Mouse (Mus musculus): ENCODE results near the gene Trappc10. TPM values are rescaled to one million over a fixed set of nuclear protein-coding genes. Genes with fewer than 3 reads are reported as not detected.
A peak's percentile ranks its signal among the peaks of the same experiment; 100 is the strongest.

Gene Trappc10
- polyA plus RNA-seq, 1 experiment, result 41.8 TPM

DNA sequence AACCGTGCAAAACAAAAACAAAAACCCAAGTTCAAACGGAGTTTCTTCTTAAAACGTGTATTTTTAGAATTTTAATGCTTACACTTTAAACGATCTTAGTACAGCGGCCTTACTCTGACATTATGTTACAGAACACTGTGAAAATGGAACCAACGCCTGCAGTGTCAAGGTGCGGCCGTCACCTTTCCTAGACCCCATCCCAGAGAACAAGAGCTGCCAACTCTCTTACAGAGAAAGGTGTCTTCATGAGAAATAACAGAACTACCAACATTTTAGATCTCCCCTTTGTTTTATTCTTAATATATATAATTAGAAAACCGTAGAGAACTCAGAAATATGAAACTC lies 59.1 kb downstream of the Trappc10 start:
- Histone ChIP-seq H3K4me1 (ENCODE audit: control insufficient read depth, insufficient read depth, insufficient read length) (peaks cover 2% of the 10 kb centered on the region; the same call in 1 of the 2 replicates), H3K36me3 (ENCODE audit: control insufficient read depth, insufficient read depth, low read length) (peaks cover 24% of the 10 kb centered on the region), H3K4me3 (ENCODE audit: extremely low read depth, insufficient read depth, insufficient read length) (peak overlapping the region; percentile 39; the same call in 1 of the 2 replicates), H3K27me3 (ENCODE audit: control insufficient read depth, insufficient read depth, low read length) (no peaks in the 10 kb centered on the region), H3K27ac (ENCODE audit: insufficient read depth, low read length) (peak overlapping the region; percentile 43)
- TF ChIP-seq CTCF (IDR thresholded peaks at IDR 0.05; ENCODE audit: extremely low read depth, insufficient read depth, insufficient read length, insufficient replicate concordance) (no peak), POLR2A (IDR thresholded peaks at IDR 0.05; ENCODE audit: low read depth, low read length) (no peak)
- DNase-seq (ENCODE audit: low read depth in 1 of 2, low spot score in 2 of 2), result no peak
- 4% methylated on average over 9 of the region's 9 CpGs for WGBS

DNA sequence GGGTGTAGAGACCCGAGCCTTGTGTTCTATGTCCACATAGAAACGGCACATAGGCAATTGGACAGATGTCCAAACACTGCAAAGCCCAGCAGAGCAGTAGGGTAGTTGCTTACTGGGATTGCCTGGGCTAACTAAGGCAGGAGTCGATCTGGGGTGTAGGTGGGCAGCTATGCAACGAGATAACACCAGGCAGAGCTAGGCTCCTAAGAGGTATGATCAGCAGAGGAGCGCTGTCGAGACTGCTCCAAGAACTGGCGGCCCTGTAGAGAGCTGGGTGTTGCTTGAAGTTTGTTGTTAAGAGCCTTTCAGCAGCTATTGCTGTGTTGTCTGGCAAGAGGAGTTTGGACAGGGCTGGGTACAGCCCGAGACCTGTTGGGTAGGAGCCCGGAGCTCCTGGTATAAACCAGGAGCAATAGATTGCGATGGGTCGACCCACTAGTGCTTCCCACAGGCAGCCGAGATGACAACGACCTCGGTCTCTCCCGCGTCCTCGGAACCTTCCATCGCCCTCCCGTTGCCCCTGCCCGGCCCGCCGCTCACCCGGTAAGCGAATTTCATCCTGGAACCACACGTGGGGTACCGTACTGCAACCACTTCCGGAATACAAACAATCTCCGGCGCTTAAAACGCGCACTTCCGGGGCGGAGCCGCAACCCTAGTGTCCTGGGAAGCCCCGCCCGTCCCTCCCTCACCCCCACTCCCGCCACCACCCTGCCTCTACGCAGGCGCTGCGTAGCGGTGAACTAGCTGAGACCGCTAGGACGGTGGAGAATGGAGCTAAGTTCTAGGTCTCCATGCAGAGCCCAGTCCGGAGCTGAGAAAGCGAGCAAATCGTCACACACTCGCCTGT lies 59.7 kb downstream of the Trappc10 start, which contains the start of gene Pwp2:
TSS of gene Pwp2 (minus strand) at position 619 of the 850 bp plus-strand sequence.
- peak; percentile 61 for TF ChIP-seq POLR2A (IDR thresholded peaks at IDR 0.05; ENCODE audit: low read depth, low read length)
- no peak for TF ChIP-seq CTCF (IDR thresholded peaks at IDR 0.05; ENCODE audit: extremely low read depth, insufficient read depth, insufficient read length, insufficient replicate concordance)
- H3K4me3 ChIP-seq (ENCODE audit: extremely low read depth, insufficient read depth, insufficient read length), result peak within 1 kb of the TSS; percentile 89

DNA sequence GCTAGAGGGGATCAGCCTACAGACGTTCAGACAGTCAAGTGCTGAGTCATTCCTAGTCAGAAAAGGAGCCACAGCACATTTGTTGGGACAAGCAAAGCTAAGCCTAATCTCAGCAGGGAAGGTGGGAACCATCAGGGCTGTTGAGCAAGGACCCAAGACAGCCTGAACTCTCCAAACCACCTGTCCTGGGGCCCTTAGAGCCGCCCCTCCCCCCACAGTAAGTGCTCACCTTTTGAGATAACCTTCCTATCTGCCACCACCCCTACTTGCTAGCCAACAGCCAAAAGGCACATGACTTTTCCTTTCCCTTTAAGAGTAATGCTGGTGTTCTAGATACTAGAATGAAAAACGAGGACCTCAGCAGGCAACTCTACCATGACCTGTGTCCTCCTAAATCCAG lies 60.9 kb downstream of the Trappc10 start:
- TF ChIP-seq POLR2A (IDR thresholded peaks at IDR 0.05; ENCODE audit: low read depth, low read length) (no peak), CTCF (IDR thresholded peaks at IDR 0.05; ENCODE audit: extremely low read depth, insufficient read depth, insufficient read length, insufficient replicate concordance) (no peak)
- peaks cover 2% of the 10 kb centered on the region; the same call in 1 of the 2 replicates for H3K4me1 ChIP-seq (ENCODE audit: control insufficient read depth, insufficient read depth, insufficient read length)
- no peaks in the 10 kb centered on the region for H3K27me3 ChIP-seq (ENCODE audit: control insufficient read depth, insufficient read depth, low read length)
- DNase-seq (ENCODE audit: low read depth in 1 of 2, low spot score in 2 of 2), result no peak
- no peak overlapping the region for H3K4me3 ChIP-seq (ENCODE audit: extremely low read depth, insufficient read depth, insufficient read length)
- H3K27ac ChIP-seq (ENCODE audit: insufficient read depth, low read length), result no peak overlapping the region
- H3K36me3 ChIP-seq (ENCODE audit: control insufficient read depth, insufficient read depth, low read length), result peaks cover 31% of the 10 kb centered on the region
- 76% methylated on average over 3 of the region's 3 CpGs for WGBS

More for the DNA sequence above, 59.7 kb downstream of the Trappc10 start, which contains the start of gene Pwp2:
- Histone ChIP-seq H3K4me1 (ENCODE audit: control insufficient read depth, insufficient read depth, insufficient read length) (peaks cover 2% of the 10 kb centered on the region; the same call in 1 of the 2 replicates), H3K27ac (ENCODE audit: insufficient read depth, low read length) (peak within 1 kb of the TSS; percentile 43), H3K27me3 (ENCODE audit: control insufficient read depth, insufficient read depth, low read length) (no peaks in the 10 kb centered on the region), H3K36me3 (ENCODE audit: control insufficient read depth, insufficient read depth, low read length) (peaks cover 26% of the 10 kb centered on the region)
- peak; percentile 87 to 90 for DNase-seq (ENCODE audit: low read depth in 1 of 2, low spot score in 2 of 2)
- WGBS, result under 1% methylated on average over 47 of the region's 47 CpGs

DNA sequence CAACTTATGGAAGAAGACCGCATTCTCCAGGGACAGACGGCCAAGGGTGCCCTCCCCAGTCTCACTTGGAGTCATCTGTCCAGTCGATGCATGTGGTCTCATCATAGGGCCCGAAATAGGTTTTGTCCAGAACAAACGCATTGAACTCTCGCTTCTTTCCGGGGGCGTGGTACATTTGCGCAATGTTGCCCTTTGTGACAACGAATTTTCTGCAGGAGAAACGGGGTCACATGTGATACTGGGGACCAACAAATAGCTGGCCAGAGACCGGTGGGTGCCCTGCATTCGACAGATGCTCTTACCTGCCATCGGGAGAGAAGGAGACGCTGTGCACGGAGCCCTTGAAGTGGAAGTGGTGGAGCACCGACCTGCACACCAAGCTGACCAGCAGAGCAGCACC lies 62.1 kb downstream of the Trappc10 start:
- H3K36me3 ChIP-seq (ENCODE audit: control insufficient read depth, insufficient read depth, low read length), result peaks cover 35% of the 10 kb centered on the region
- WGBS, result 96% methylated on average over 17 of the region's 17 CpGs
- no peaks in the 10 kb centered on the region for H3K27me3 ChIP-seq (ENCODE audit: control insufficient read depth, insufficient read depth, low read length)
- TF ChIP-seq POLR2A (IDR thresholded peaks at IDR 0.05; ENCODE audit: low read depth, low read length), result no peak
- TF ChIP-seq CTCF (IDR thresholded peaks at IDR 0.05; ENCODE audit: extremely low read depth, insufficient read depth, insufficient read length, insufficient replicate concordance), result no peak
- no peak overlapping the region for H3K4me3 ChIP-seq (ENCODE audit: extremely low read depth, insufficient read depth, insufficient read length)
- no peak for DNase-seq (ENCODE audit: low read depth in 1 of 2, low spot score in 2 of 2)
- no peak overlapping the region for H3K27ac ChIP-seq (ENCODE audit: insufficient read depth, low read length)
- peaks cover 2% of the 10 kb centered on the region; the same call in 1 of the 2 replicates for H3K4me1 ChIP-seq (ENCODE audit: control insufficient read depth, insufficient read depth, insufficient read length)

DNA sequence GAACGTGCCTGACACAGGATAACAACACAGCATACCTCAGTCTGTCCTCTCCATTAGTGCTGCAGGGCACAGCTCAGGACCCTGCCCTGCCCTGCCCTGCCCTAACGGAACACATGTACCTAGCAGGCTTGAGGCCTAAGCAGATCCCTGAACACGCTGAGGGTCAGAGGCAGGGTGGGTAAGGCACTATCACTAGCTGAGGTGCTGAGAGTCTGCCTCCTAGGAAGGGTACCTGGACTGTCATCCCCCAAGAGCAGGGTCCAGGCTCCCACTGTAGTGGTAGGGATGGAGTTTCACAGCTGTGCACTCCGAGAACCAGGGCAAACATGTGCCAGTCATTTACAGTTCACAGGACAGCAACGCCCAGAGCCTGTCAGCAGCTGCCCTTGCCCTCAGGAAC lies 70.0 kb downstream of the Trappc10 start:
- peaks cover 61% of the 10 kb centered on the region for H3K36me3 ChIP-seq (ENCODE audit: control insufficient read depth, insufficient read depth, low read length)

DNA sequence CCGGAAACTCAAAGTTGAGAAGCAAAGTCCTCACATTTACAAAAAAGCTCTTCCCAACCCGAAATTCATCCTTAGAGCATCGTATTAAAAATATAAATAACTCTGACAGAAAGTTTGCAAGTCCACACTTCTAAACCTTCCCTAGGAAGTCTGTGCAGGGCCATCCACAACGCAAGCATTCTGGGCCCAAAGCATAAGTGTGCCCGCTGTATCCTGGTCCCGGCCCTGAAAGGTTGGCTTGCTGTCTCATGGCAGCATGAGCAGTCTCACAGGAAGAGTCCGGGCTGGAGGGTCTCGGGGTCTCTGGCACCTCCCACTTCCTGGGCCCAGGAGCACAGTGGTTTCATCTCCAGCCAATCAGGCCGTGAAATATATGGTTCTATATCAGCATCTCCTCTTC lies 72.9 kb downstream of the Trappc10 start:
- WGBS, result 92% methylated on average over 9 of the region's 9 CpGs
- Histone ChIP-seq H3K27me3 (ENCODE audit: control insufficient read depth, insufficient read depth, low read length) (no peaks in the 10 kb centered on the region), H3K36me3 (ENCODE audit: control insufficient read depth, insufficient read depth, low read length) (peaks cover 41% of the 10 kb centered on the region), H3K27ac (ENCODE audit: insufficient read depth, low read length) (no peak overlapping the region), H3K4me1 (ENCODE audit: control insufficient read depth, insufficient read depth, insufficient read length) (peaks cover 10% of the 10 kb centered on the region; the same call in 1 of the 2 replicates), H3K4me3 (ENCODE audit: extremely low read depth, insufficient read depth, insufficient read length) (no peak overlapping the region)
- TF ChIP-seq POLR2A (IDR thresholded peaks at IDR 0.05; ENCODE audit: low read depth, low read length) (no peak), CTCF (IDR thresholded peaks at IDR 0.05; ENCODE audit: extremely low read depth, insufficient read depth, insufficient read length, insufficient replicate concordance) (no peak)
- DNase-seq (ENCODE audit: low read depth in 1 of 2, low spot score in 2 of 2), result no peak

More for the DNA sequence above, 70.0 kb downstream of the Trappc10 start:
- TF ChIP-seq CTCF (IDR thresholded peaks at IDR 0.05; ENCODE audit: extremely low read depth, insufficient read depth, insufficient read length, insufficient replicate concordance) (no peak), POLR2A (IDR thresholded peaks at IDR 0.05; ENCODE audit: low read depth, low read length) (no peak)
- H3K4me3 ChIP-seq (ENCODE audit: extremely low read depth, insufficient read depth, insufficient read length), result no peak overlapping the region
- 94% methylated on average over 5 of the region's 5 CpGs for WGBS
- H3K27ac ChIP-seq (ENCODE audit: insufficient read depth, low read length), result no peak overlapping the region
- H3K4me1 ChIP-seq (ENCODE audit: control insufficient read depth, insufficient read depth, insufficient read length), result peaks cover 6% of the 10 kb centered on the region; the same call in 1 of the 2 replicates
- DNase-seq (ENCODE audit: low read depth in 1 of 2, low spot score in 2 of 2), result no peak
- no peaks in the 10 kb centered on the region for H3K27me3 ChIP-seq (ENCODE audit: control insufficient read depth, insufficient read depth, low read length)

Data from spleen, adult 2 months (tissue).